Mouse (Mus musculus) mouse trophoblast stem cell (cell line): ENCODE results near the gene Kbtbd7.
"Not testable (repeated sequence)": the region's sequence is repeated elsewhere in the genome, so short reads cannot be mapped to it uniquely, and the experiment has no call there.

Source experiments
- in situ Hi-C, 2 experiments: fragments of 300-500 bp; cut with MseI, MboI; formaldehyde crosslinking; loops; 2 replicates in 1 of 2; 3 replicates in 1 of 2; pipeline ENCODE4 v1.15.1; 2025

Gene Kbtbd7

DNA sequence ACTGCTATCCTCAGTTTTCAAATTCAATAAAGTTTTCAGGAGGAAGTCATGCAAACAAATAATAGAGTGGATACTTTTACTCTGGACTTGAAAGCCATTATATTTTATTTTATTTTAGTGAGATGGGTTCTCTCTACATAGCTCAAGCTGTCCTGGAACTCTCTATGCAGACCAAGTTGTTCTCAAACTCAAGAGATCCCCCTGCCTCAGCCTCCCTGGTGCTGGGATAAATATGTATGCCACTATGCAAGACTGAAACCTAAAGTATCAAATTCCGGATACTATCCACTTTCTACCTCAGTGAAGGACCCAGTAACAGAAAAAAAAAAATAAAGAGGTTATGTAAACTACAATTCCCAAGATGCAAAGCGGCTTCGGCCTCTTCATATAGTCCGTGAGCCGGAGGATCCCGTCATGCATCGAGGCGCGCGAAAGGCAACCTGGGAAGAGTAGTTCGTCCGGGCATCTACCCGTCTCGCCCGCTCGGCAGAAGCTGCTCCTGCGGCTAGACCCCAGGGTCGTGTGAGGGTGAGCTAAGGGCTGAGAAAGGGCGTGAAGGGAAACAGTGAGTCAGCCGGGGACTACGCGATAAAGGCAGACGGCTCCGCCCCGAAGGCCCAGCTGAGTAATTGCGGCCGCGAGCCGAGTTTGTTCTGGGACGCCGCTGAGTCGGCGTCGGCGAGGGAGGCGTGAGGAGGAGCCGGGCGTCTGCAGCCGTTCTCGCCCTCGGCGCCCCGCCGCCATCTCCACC lies at the start of gene Kbtbd7:
Kbtbd7 (plus strand) TSS at position 533 of the 751 bp plus-strand sequence.
- in situ Hi-C loops = no loop called here

- in situ Hi-C loops = no loop called here
Measured at GRCm38 (mm10) chr14:79377041-79377440, 49.3 kb upstream of the Kbtbd7 start.

GRCm38 (mm10) chr14:79383120-79383519 lies 43.2 kb upstream of the Kbtbd7 start:
- in situ Hi-C loops = no loop called here

DNA sequence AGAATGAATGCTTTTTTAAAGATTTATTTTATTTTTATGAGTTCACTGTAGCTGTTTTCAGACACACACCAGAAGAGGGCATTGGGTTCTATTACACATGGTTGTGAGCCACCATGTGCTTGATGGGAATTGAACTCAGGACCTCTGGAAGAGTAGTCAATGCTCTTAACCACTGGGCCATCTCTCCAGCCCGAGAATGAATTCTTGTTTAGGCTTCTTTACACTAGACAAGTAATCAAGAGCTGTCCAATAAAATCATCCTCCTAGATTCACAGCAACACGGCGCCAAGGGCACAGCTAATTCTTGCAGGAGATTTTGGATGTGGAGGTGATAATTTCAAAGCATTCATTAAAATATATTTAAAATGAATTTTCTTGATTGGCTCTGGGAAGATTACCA lies 38.0 kb upstream of the Kbtbd7 start:
- in situ Hi-C loops = no loop called here

- in situ Hi-C loops = no loop called here
Measured at GRCm38 (mm10) chr14:79389438-79390264, 36.7 kb upstream of the Kbtbd7 start.

DNA sequence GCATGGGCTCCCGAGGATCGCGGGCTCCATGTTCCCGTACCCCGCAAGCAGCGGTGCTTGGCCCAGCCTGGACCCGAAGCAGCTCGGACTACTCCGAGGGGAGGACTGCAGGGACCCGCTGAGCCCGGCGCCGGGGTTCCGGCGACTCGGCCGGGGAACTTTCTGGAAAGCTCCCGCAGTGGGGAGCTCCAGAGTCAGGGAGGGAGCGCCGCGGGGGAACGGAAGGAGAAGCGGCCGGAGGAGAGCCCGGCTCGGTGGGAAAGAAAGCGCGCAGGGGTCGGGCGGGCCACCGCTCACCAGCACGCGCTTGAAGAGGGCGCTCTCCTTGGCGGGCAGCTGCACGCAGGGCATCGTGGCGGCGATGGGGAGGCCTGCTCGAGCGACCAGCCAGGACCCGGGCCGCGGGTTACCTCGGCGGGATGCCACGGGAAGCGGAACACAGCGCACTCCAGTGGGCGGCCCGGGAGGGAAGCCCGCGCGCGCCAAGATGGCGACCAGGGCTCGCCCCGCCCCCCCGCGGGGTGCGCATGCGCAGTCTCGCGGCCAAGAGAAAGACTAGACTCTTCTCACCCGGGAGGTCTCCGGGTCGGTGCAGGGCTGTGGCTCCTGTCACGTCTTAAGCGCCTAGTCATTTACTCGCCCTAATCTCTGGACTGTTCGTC lies 35.9 kb upstream of the Kbtbd7 start, which contains the start of gene Naa16:
Naa16 (minus strand) TSS at position 514 of the 662 bp plus-strand sequence.
- in situ Hi-C loops = no loop called here

DNA sequence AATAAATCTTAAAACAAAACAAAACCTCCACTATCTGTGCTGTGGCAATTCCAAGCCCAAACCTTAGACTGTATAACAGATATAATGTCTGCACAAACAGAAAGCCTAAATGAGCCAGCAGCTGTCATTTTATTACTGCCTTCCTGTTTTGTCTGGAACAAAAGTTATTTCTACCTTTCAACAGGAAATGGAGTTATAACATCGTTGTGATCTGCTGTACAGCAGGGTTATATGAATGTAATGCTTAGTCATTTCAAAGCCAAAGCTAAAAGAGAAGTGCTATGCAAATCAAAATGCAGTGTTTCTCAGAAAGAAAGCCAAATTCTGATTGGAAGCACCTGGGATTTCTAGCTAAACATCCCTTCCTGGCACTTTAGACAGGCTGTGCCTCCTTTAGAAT lies 33.0 kb upstream of the Kbtbd7 start:
- in situ Hi-C loops = no loop called here

GRCm38 (mm10) chr14:79394564-79394963 lies 31.7 kb upstream of the Kbtbd7 start:
- in situ Hi-C loops = no loop called here

DNA sequence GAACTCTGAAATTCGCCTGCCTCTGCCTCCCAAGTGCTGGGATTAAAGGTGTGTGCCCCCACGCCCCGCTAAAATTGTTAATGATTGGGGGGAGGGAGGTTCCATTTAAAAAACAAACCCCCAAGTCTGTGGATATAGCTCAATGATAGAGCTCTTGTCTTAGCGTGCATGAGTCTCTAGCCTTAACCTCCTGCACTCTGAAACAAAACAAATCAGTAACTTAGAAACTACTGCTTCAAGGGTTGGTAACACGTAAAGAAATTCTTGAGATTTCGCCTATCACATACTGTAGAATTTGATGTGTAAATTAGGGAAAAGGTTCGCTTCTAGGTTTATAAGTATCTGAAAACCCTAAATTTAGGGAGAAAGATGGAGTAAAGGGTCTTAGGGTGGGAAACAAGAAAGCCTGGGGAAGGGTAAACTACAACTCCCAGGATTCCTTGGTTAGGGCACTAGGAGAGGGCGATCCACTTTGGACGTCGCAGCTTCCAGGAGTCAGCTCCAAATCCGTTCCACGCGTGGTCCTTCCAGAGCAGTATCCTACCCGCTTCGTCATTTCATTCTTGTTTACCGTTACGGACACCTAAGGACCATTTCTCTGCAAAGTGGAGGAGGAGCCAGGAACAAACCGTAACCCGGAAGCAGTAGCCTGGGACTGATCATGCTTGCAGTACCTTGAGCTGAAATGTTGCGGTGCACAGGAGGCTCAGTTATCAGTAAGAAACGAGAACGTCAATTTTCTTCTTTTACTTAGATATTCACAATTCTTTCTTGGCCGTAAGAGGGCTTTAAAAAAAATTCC lies 28.8 kb upstream of the Kbtbd7 start, which contains the start of gene Mtrf1:
Mtrf1 (plus strand) TSS at position 452 of the 802 bp plus-strand sequence.
- in situ Hi-C loops = loop anchor here (5.0 kb wide), 2 partner anchors 60 to 70 kb away; no protein-coding TSS in a partner anchor

DNA sequence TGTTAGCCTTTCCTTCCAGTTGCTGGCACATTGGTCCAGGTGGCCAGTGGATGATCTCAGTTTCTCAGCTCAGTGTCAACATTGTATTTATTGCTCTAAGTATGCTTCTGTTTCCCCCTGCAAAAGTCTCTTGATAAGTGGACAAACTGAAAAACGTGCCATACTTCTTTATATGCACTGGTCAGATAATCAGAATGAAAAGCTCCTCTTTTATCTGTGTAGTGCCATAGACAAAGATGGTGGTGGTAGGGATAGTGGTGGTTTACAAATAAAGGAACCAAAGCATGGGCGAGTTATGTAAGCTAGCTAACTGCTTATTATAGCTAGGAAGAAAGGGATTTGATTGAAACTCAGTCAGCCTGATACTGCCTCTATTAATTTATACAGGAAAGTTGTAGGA lies 18.7 kb upstream of the Kbtbd7 start:
- in situ Hi-C loops = no loop called here

- in situ Hi-C loops = no loop called here
Measured at GRCm38 (mm10) chr14:79409278-79409830, 17.0 kb upstream of the Kbtbd7 start.

- in situ Hi-C loops = no loop called here
Measured at GRCm38 (mm10) chr14:79410662-79411061, 15.6 kb upstream of the Kbtbd7 start.

GRCm38 (mm10) chr14:79413121-79413520 lies 13.2 kb upstream of the Kbtbd7 start:
- in situ Hi-C loops = no loop called here

- in situ Hi-C loops = no loop called here
Measured at GRCm38 (mm10) chr14:79420083-79420685, 6.1 kb upstream of the Kbtbd7 start.

DNA sequence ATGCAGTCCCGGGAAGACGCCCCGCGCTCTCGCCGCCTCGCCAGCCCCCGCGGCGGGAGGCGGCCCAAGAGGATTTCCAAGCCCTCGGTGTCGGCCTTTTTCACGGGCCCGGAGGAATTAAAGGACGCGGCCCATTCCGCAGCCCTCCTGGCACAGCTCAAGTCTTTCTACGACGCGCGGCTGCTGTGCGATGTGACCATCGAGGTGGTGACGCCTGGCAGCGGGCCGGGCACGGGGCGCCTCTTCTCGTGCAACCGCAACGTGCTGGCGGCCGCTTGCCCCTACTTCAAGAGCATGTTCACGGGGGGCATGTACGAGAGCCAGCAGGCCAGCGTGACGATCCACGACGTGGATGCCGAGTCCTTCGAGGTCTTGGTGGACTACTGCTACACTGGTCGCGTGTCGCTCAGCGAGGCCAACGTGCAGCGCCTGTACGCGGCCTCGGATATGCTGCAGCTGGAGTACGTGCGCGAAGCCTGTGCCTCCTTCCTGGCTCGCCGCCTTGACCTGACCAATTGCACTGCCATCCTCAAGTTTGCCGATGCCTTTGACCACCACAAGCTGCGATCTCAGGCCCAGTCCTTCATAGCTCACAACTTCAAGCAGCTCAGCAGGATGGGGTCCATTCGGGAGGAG lies 537 bp downstream of the Kbtbd7 start:
- in situ Hi-C loops = not testable (repeated sequence)

DNA sequence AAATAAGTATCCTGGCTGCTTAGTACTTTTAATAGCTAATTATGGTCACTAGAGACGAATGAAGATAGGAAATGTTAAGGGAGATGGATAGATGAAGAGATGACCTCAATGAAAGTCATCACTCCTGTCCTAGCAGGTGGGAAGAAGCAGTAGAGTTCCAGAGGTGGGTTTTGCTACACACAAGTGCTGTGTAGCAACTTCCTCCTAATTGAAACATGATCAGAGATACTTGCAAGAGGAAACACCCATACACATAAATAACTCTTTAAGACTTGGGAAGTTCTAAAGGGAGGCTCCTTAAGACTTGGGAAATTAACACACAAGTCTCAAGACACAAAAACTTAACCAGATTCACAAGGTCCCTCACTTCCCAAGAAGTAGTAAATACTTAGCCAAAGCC lies 7.8 kb downstream of the Kbtbd7 start:
- in situ Hi-C loops = no loop called here

- in situ Hi-C loops = no loop called here
Measured at GRCm38 (mm10) chr14:79440655-79441054, 14.3 kb downstream of the Kbtbd7 start.

- in situ Hi-C loops = no loop called here
Measured at GRCm38 (mm10) chr14:79441441-79441840, 15.1 kb downstream of the Kbtbd7 start.

GRCm38 (mm10) chr14:79444601-79445000 lies 18.3 kb downstream of the Kbtbd7 start:
- in situ Hi-C loops = no loop called here

DNA sequence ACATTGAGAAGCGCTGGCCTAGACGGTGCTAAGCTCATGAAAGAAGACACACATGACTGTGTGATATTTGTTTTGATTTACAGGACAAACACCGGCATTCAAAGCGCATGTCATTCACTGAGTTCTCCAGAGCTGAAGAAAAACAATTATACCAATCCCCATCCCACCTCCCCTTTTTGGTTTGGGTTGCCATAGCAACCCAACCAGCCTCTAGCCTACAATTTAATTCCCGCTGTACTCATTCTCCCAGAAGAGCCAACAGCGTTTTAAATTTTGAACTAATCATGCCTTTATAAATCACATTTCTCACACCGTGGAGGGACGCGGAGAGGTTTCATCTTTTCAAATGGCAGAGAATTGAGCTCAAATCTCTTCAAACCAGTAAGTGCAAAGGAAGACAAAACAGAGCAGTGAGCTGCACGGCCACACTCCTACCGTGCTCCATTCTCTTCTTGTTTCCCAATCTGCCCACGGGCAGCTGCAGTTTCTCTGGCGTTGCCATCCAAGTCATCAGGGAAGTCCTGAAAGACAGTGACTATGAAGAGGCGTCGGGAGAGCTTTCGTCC lies 18.8 kb downstream of the Kbtbd7 start:
- in situ Hi-C loops = no loop called here
